Mouse (Mus musculus) neural tube, embryonic 12.5 days (tissue): ENCODE results near the gene Selplg. TPM values are rescaled to one million over a fixed set of nuclear protein-coding genes. Genes with fewer than 3 reads are reported as not detected.
A peak's percentile ranks its signal among the peaks of the same experiment; 100 is the strongest.

Source experiments
- ATAC-seq: fragments of 200-750 bp; cut with Nextera tagmentation; 2 replicates; pipeline ENCODE4 v1.8.0; 2017; ENCODE audit warnings: low read depth, mild to moderate bottlenecking, moderate TSS enrichment, moderate library complexity; ENCODE audit not compliant: low FRiP score
- H3K27ac ChIP-seq: fragments of 300-500 bp; sonication (generic); 2 replicates; pipeline ENCODE4 v1.5.1; 2016
- H3K27me3 ChIP-seq: fragments of 300-500 bp; sonication (generic); replicated peaks from 2 replicates; pipeline ENCODE4 v1.6.1; 2016; ENCODE audit warnings: mild to moderate bottlenecking
- H3K36me3 ChIP-seq: fragments of 300-500 bp; sonication (generic); 2 replicates; pipeline ENCODE4 v1.6.1; 2016; ENCODE audit warnings: mild to moderate bottlenecking
- H3K4me1 ChIP-seq: fragments of 300-500 bp; sonication (generic); 2 replicates; pipeline ENCODE4 v1.6.1; 2016
- H3K4me2 ChIP-seq: fragments of 300-500 bp; sonication (generic); replicated peaks from 2 replicates; pipeline ENCODE4 v1.6.1; 2016; ENCODE audit warnings: mild to moderate bottlenecking
- H3K4me3 ChIP-seq: fragments of 300-500 bp; sonication (generic); 2 replicates; pipeline ENCODE4 v1.5.1; 2016
- H3K9ac ChIP-seq: fragments of 300-500 bp; sonication (generic); 2 replicates; pipeline ENCODE4 v1.6.1; 2016; ENCODE audit warnings: mild to moderate bottlenecking
- H3K9me3 ChIP-seq: fragments of 300-500 bp; sonication (generic); 2 replicates; pipeline ENCODE4 v1.6.1; 2016; ENCODE audit warnings: mild to moderate bottlenecking
- WGBS: fragments of 180-500 bp; shearing (Covaris S2); methylation state at CpG from one replicate; pipeline ENCODE4 v1.1.7; 2016; 5-methylcytosine and 5-hydroxymethylcytosine counted together
- polyA plus RNA-seq: library from polyadenylated mRNA; unstranded; fragments of >200 nt; fragmentation: Nextera tagmentation; extraction: Ambion mirVana; gene quantifications from 2 replicates; pipeline ENCODE4 v1.2.1, GENCODE M21; 2016

The Selplg gene
- polyA plus RNA-seq, 1 experiment from 2014 or later: 1.5 TPM

DNA sequence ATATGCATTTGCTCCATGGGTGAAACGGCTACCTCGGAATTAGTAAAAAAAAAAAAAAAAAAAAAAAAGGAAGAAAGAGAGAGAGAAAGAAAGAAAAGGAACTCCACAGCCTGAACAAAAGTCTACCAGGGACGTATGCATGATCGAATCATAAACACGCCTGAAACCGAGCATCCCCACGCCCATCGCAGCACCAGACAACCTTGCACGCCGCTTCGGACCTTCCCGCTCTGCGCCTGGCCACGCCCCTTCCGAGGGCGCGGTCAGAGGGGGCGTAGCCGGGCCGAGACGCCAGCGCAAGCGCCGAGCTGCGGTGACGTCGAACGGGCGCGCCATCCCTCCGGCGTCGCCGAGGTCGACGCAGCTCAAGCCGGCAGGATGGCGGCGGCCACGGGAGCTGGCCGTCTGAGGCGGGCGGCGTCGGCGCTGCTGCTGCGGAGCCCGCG is 60.0 kb downstream of the Selplg start, which contains the start of the genes Sart3 and Iscu:
Gene Sart3 (minus strand): TSS at position 61 of the 446 bp plus-strand sequence.
Gene Iscu (plus strand): TSS at position 299 of the 446 bp plus-strand sequence.
- Histone ChIP-seq H3K4me1 (peaks cover 21% of the 10 kb centered on the region), H3K9ac (peak within 1 kb of the TSS; percentile 95), H3K36me3 (peaks cover 40% of the 10 kb centered on the region), H3K4me3 (peak within 1 kb of the TSS; percentile 100), H3K4me2 (peak within 1 kb of the TSS; percentile 97), H3K27me3 (no peaks in the 10 kb centered on the region), H3K27ac (peak within 1 kb of the TSS; percentile 96), H3K9me3 (no peaks in the 10 kb centered on the region)
- peak; percentile 87 for ATAC-seq
- WGBS: under 1% methylated on average over 49 of the region's 49 CpGs

DNA sequence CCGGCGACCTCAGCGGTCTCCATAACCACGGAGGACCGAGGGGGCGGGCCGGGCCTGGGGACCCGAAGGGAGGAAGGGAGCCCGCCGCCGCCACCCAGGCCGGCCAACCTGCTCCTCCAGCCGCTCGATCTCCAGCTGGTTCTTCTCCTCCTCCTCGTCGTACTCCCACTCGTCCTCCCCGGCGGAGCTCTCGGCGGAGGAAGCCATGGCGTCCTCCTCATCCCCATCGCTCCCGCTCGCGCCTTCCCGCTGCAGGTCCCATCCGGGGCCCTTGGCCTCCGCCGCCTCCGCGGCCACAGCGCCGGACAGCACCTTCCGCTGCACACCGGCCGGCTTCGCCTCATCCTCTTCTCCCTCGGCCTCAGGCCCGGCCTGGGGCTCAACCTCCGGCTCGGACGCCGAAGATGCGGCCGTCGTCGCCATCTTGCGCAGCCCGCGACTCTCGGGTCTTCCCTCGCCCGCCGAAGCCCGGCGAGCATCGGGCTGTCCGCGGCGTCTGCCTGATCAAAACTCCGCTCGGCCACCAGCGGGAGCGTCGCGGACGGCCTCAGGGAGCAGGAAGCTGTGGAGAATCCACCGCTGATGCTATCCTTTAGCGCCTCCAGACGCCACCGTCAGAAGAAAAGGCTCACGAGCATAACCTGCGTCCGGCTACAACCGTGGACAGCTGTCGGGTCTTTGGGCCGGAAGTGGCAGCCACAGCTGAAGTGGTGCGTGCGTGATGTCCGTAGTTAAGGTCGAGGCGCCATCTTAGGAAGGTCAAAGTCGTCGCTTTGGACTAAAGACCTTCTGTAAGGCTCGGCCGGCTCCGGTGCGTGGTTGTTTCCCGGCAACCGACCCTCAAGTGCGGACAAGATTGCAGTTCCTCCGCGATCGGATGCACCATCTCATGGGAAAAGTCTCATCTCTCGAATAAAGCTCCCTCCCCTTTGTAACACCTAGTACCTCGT is 61.0 kb downstream of the Selplg start:
- ATAC-seq: peak; percentile 72
- Histone ChIP-seq H3K4me1 (peaks cover 21% of the 10 kb centered on the region), H3K36me3 (peaks cover 38% of the 10 kb centered on the region), H3K4me3 (peak overlapping the region; percentile 100), H3K4me2 (peak overlapping the region; percentile 97), H3K9ac (peak overlapping the region; percentile 95), H3K27me3 (no peaks in the 10 kb centered on the region), H3K9me3 (no peaks in the 10 kb centered on the region), H3K27ac (peak overlapping the region; percentile 96)
- under 1% methylated on average over 97 of the region's 97 CpGs for WGBS

DNA sequence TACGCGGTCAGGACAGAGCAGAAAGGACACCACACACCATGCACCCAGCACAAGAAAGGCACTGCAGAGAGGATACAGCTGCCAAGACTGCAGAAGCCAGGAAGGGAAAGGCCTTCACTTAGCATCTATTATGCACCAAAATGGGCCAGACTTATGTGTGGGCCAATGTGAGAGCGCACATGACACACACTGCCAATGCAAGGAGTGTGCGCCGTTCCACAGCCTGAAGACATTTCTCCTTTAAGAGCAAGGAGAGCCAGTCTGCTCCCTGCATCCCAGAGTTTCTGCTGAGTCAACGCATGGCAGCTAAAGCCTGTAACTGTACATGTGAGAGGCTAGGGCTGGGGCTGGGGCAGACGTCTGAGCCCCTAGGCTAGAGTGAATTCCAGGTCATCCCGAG is 63.6 kb downstream of the Selplg start:
- ATAC-seq: no peak
- Histone ChIP-seq H3K36me3 (peaks cover 27% of the 10 kb centered on the region), H3K27ac (no peak overlapping the region), H3K9me3 (no peaks in the 10 kb centered on the region), H3K4me2 (no peak overlapping the region), H3K27me3 (no peaks in the 10 kb centered on the region), H3K4me3 (no peak overlapping the region), H3K9ac (no peak overlapping the region), H3K4me1 (peaks cover 21% of the 10 kb centered on the region)
- 90% methylated on average over 8 of the region's 8 CpGs for WGBS

Other genes starting within 250 kb of the Selplg start
- gene Cmklr1, start 182.2 kb downstream of the Selplg start, polyA plus RNA-seq: 2.2 and 2.3 TPM in 2 replicates
- gene 1700069L16Rik, start 107.9 kb downstream of the Selplg start, polyA plus RNA-seq: not detected in 2 replicates
- gene Ficd, start 96.8 kb downstream of the Selplg start, polyA plus RNA-seq: 6.0 and 7.3 TPM in 2 replicates
- 66.2 and 69.1 TPM in 2 replicates for gene Sart3, start 60.1 kb downstream of the Selplg start, polyA plus RNA-seq
- 101 and 105 TPM in 2 replicates for gene Iscu, start 59.9 kb downstream of the Selplg start, polyA plus RNA-seq
- 39.3 and 43.8 TPM in 2 replicates for gene Tmem119, start 32.1 kb downstream of the Selplg start, polyA plus RNA-seq
- 259 and 292 TPM in 2 replicates for gene Coro1c, start 76.1 kb upstream of the Selplg start, polyA plus RNA-seq
- 19.3 and 21.0 TPM in 2 replicates for gene Ssh1, start 161.2 kb upstream of the Selplg start, polyA plus RNA-seq
- gene Dao, start 171.1 kb upstream of the Selplg start, polyA plus RNA-seq: not detected in 2 replicates
- gene Usp30, start 232.8 kb upstream of the Selplg start, polyA plus RNA-seq: 15.5 and 18.4 TPM in 2 replicates